In genomic region chr3:144050341-144050740, GRCm38 (mm10) we compare ENCODE assay signal across 21 mouse cellular contexts.
DNase-seq lines count a peak whose midpoint lies in the region; ATAC-seq and TF ChIP-seq lines count a peak whose summit lies in the region.
"Had no signal": no experiment of that assay in that cellular context is flagged by ENCODE, and none has a peak within 500 bp of the region (broad histone marks: within the 10 kb centered on the region; RNA-seq: fewer than 3 reads in every experiment).

No protein-coding gene starts in this region.

- no peak for DNase-seq in limb, embryonic 10.5 days (ENCODE audit: low spot score)
- peak; percentile 55 for DNase-seq in A20 (ENCODE audit: low read depth, low spot score)
- no peak for DNase-seq in CH12.LX (ENCODE audit: extremely low read depth)
- peak; percentile 10 for DNase-seq in splenic B cell, adult 2 months (ENCODE audit: low read depth, low spot score)
- no peak for DNase-seq in layer of hippocampus, postnatal 10 days (ENCODE audit: low spot score in 2 of 2)
- DNase-seq in hindbrain, embryonic 10.5 days (ENCODE audit: low spot score), result no peak
- DNase-seq: adrenal gland, adult 2 months; adrenal gland, postnatal 10 days; adrenal gland, postnatal 25 days; cerebellum, adult 11-12 months; cerebellum, adult 2 months; cerebellum, adult 9-10 months; cerebellum, postnatal 10 days; cerebellum, postnatal 25 days; forebrain, postnatal 0 days had no signal

- in situ Hi-C loops in CH12.LX (cut with MboI; ENCODE audit: low pct_ligation_motif_present, low pct_unique_long_range_greater_than_20kb, low sequenced_read_pairs), result no loop called here

- ATAC-seq in limb, embryonic 12.5 days (ENCODE audit: insufficient number of reproducible peaks, insufficient read depth, low FRiP score, low TSS enrichment, low read depth), result no peak
- ATAC-seq: CD4-positive, CD25-positive, alpha-beta regulatory T cell, adult 4 months; forebrain, embryonic 15.5 days; forebrain, postnatal 0 days had no signal

- no peak for TF ChIP-seq POLR2A in CH12.LX (IDR thresholded peaks at IDR 0.05; ENCODE audit: low read depth, low read length)

- TF ChIP-seq CTCF in CH12.LX (conservative IDR thresholded peaks at IDR 0.05 in 1 of 2, IDR thresholded peaks at IDR 0.05 in 1 of 2; ENCODE audit: low read depth in 2 of 2, low read length in 2 of 2), result no peak

- 74% methylated on average over 4 of the region's 4 CpGs for WGBS in limb, embryonic 12.5 days
- 87% methylated on average over 4 of the region's 4 CpGs for WGBS in limb, embryonic 10.5 days
- WGBS in hindbrain, embryonic 10.5 days, result 76% methylated on average over 4 of the region's 4 CpGs

- peak; percentile 63 for TF ChIP-seq EP300 in CH12.LX (IDR thresholded peaks at IDR 0.05; ENCODE audit: low read length)

- H3K4me2 ChIP-seq in limb, embryonic 12.5 days, result no peak overlapping the region
- no peak overlapping the region for H3K4me2 ChIP-seq in CH12.LX (ENCODE audit: insufficient read depth, low read depth, poor library complexity, severe bottlenecking)
- H3K4me2 ChIP-seq: embryonic facial prominence, embryonic 12.5 days; forebrain, embryonic 13.5 days; forebrain, embryonic 15.5 days had no signal

- 0 out of 2 replicates have a peak overlapping the region, but pooled peaks have one; percentile 35 for H3K27ac ChIP-seq in limb, embryonic 12.5 days
- H3K27ac ChIP-seq in limb, embryonic 10.5 days, result no peak overlapping the region
- H3K27ac ChIP-seq in CH12.LX (ENCODE audit: insufficient read depth, low read depth), result no peak overlapping the region
- no peak overlapping the region for H3K27ac ChIP-seq in hindbrain, embryonic 10.5 days
- H3K27ac ChIP-seq: embryonic facial prominence, embryonic 10.5 days; embryonic facial prominence, embryonic 12.5 days; forebrain, embryonic 13.5 days; forebrain, embryonic 15.5 days had no signal

- no peaks in the 10 kb centered on the region for H3K36me3 ChIP-seq in limb, embryonic 12.5 days
- H3K36me3 ChIP-seq in limb, embryonic 10.5 days, result no peaks in the 10 kb centered on the region
- no peaks in the 10 kb centered on the region for H3K36me3 ChIP-seq in CH12.LX (replicated peaks in 1 of 2; ENCODE audit: control insufficient read depth in 1 of 2, insufficient read depth in 1 of 2, low read length in 1 of 2)
- no peaks in the 10 kb centered on the region for H3K36me3 ChIP-seq in splenic B cell, adult 2 months (ENCODE audit: control insufficient read depth, insufficient read depth, low read length, poor library complexity, severe bottlenecking)
- no peaks in the 10 kb centered on the region for H3K36me3 ChIP-seq in hindbrain, embryonic 10.5 days
- H3K36me3 ChIP-seq: embryonic facial prominence, embryonic 10.5 days; embryonic facial prominence, embryonic 12.5 days; forebrain, embryonic 15.5 days had no signal

- H3K4me3 ChIP-seq in limb, embryonic 12.5 days (replicated peaks), result no peak overlapping the region
- H3K4me3 ChIP-seq in limb, embryonic 10.5 days, result no peak overlapping the region
- no peak overlapping the region for H3K4me3 ChIP-seq in CH12.LX (replicated peaks in 1 of 3; ENCODE audit: low read depth in 2 of 3, low read length in 2 of 3, poor library complexity in 1 of 3)
- no peak overlapping the region for H3K4me3 ChIP-seq in hindbrain, embryonic 10.5 days
- H3K4me3 ChIP-seq: embryonic facial prominence, embryonic 10.5 days; embryonic facial prominence, embryonic 12.5 days; forebrain, embryonic 13.5 days; forebrain, embryonic 15.5 days had no signal

- no peaks in the 10 kb centered on the region for H3K27me3 ChIP-seq in limb, embryonic 12.5 days
- H3K27me3 ChIP-seq in limb, embryonic 10.5 days (ENCODE audit: low read depth, poor library complexity, severe bottlenecking), result no peaks in the 10 kb centered on the region
- no peaks in the 10 kb centered on the region for H3K27me3 ChIP-seq in CH12.LX (replicated peaks)
- no peaks in the 10 kb centered on the region for H3K27me3 ChIP-seq in splenic B cell, adult 2 months (ENCODE audit: control insufficient read depth, insufficient read depth, low read length, poor library complexity, severe bottlenecking)
- H3K27me3 ChIP-seq in hindbrain, embryonic 10.5 days (ENCODE audit: insufficient read depth, poor library complexity, severe bottlenecking), result no peaks in the 10 kb centered on the region
- H3K27me3 ChIP-seq: embryonic facial prominence, embryonic 12.5 days; forebrain, embryonic 13.5 days; forebrain, embryonic 15.5 days had no signal

- no peaks in the 10 kb centered on the region for H3K79me2 ChIP-seq in CH12.LX (replicated peaks; ENCODE audit: control insufficient read depth, extremely low read depth, insufficient read depth, poor library complexity, severe bottlenecking)

- H3K4me1 ChIP-seq in limb, embryonic 12.5 days (replicated peaks), result 0 out of 2 replicates have a peak, but pooled peaks cover 3% of the 10 kb centered on the region
- peaks cover 8% of the 10 kb centered on the region for H3K4me1 ChIP-seq in limb, embryonic 10.5 days
- H3K4me1 ChIP-seq in CH12.LX (ENCODE audit: control insufficient read depth in 1 of 2, insufficient read depth in 2 of 2), result peaks cover 5 to 13% of the 10 kb centered on the region in 2 experiments; a peak in 3 of 4 replicates
- H3K4me1 ChIP-seq in hindbrain, embryonic 10.5 days (replicated peaks), result peaks cover 6% of the 10 kb centered on the region
- H3K4me1 ChIP-seq: forebrain, embryonic 13.5 days; forebrain, embryonic 15.5 days had no signal

- H3K9ac ChIP-seq in limb, embryonic 12.5 days (replicated peaks), result no peak overlapping the region
- H3K9ac ChIP-seq in CH12.LX (ENCODE audit: insufficient read depth, low read depth), result no peak overlapping the region
- H3K9ac ChIP-seq: embryonic facial prominence, embryonic 12.5 days; forebrain, embryonic 13.5 days; forebrain, embryonic 15.5 days; forebrain, postnatal 0 days had no signal

- no peak; the same call in 1 of the 2 replicates for TF ChIP-seq RAD21 in CH12.LX (IDR thresholded peaks at IDR 0.05; ENCODE audit: low read depth, low read length)

- H3K9me3 ChIP-seq in limb, embryonic 12.5 days, result no peaks in the 10 kb centered on the region
- H3K9me3 ChIP-seq in limb, embryonic 10.5 days (replicated peaks), result no peaks in the 10 kb centered on the region
- H3K9me3 ChIP-seq in CH12.LX (replicated peaks; ENCODE audit: low read length), result no peaks in the 10 kb centered on the region
- H3K9me3 ChIP-seq in hindbrain, embryonic 10.5 days, result no peaks in the 10 kb centered on the region
- H3K9me3 ChIP-seq: embryonic facial prominence, embryonic 10.5 days; embryonic facial prominence, embryonic 12.5 days; forebrain, embryonic 13.5 days; forebrain, embryonic 15.5 days had no signal

- dilution Hi-C loops in CH12.LX (cut with MboI; ENCODE audit: extremely low pct_ligation_motif_present, extremely low pct_unique_long_range_greater_than_20kb, low sequenced_read_pairs), result no loop called here

TF ChIP-seq in CH12.LX, 34 proteins besides CTCF, POLR2A, EP300 and RAD21:
- no peak for TF ChIP-seq CHD1 (IDR thresholded peaks at IDR 0.05; ENCODE audit: low read depth, low read length)
- peak; percentile 62 for TF ChIP-seq IRF4 (IDR thresholded peaks at IDR 0.05; ENCODE audit: low read depth, low read length)
- 0 out of 2 replicates have a peak, but pooled peaks have one; percentile 47 for TF ChIP-seq MXI1 (IDR thresholded peaks at IDR 0.05; ENCODE audit: low read depth, low read length)
- TF ChIP-seq UBTF (IDR thresholded peaks at IDR 0.05; ENCODE audit: low read depth, low read length), result no peak
- 0 out of 2 replicates have a peak, but pooled peaks have one; percentile 29 for TF ChIP-seq TCF12 (IDR thresholded peaks at IDR 0.05; ENCODE audit: low read depth, low read length)
- no peak for TF ChIP-seq MAFK (IDR thresholded peaks at IDR 0.05; ENCODE audit: insufficient replicate concordance, low read length)

Comparison
In these comparisons a context has a peak if more than half of its experiments do, and no peak if none do; other contexts are left out.
1. DNase-seq: peak in A20 (single experiment) and splenic B cell, adult 2 months (single experiment); none in limb, embryonic 10.5 days (single experiment), CH12.LX (single experiment), layer of hippocampus, postnatal 10 days (0 of 2) and hindbrain, embryonic 10.5 days (single experiment).